Mouse (Mus musculus) ES-Bruce4 (cell line): ENCODE data around the gene 4931440F15Rik.

Source experiments
- CTCF ChIP-seq: IDR thresholded peaks from one replicate; pipeline ENCODE4 v1.8.1; 2011; ENCODE audit warnings: low read depth, low read length
- EP300 ChIP-seq: IDR thresholded peaks from 2 replicates; pipeline ENCODE4 v1.6.1; 2011; ENCODE audit warnings: low read depth, low read length; ENCODE audit not compliant: insufficient read depth

DNA sequence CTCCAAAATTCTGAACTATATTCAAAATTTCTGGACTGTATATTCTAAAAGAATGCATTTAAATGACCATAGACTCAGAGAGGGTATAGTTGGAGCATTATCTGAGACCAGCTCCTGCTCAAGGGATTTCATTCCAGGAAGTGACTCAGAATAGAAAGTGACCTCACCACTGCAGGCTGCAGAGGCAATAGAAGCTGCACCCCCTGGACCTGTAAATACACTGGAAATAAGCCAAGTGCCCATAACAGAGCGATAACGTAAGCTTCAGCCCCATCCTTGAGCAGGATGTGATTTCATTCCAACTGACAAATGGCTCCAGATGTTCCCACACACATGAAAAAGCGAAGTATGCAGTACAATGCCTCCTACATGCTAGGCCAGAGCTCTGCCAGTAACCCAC is 14.3 kb upstream of the 4931440F15Rik start:
- TF ChIP-seq CTCF (no peak), EP300 (no peak)
